Mouse (Mus musculus): ENCODE data around the gene Nrxn1. TPM values are rescaled to one million over a fixed set of nuclear protein-coding genes. Genes with fewer than 3 reads are reported as not detected.

The Nrxn1 gene
- polyA plus RNA-seq, 1 experiment, result 0.05 TPM

DNA sequence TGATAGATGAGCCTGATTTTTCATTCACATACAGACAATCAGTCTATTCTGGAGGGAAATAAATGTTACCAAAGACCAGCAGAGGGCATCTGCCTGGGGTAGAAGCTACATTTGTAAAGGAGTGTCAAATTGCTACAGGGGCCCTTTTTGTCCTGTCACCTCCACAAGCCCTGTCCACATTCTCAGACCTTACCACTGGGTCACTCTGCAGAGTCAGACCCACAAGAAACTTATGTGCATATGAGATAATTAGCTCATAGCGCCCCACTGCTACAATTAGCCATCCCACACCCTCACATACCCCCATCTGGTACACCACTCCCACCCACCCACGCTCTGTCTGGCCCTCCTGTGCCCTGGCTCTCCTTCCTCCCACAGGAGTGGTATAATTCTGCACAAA is 640.1 kb downstream of the Nrxn1 start:
- no peaks in the 10 kb centered on the region for H3K79me2 ChIP-seq (ENCODE audit: control insufficient read depth, insufficient read depth)
- TF ChIP-seq MYOD1 (IDR thresholded peaks at IDR 0.05; ENCODE audit: control insufficient read depth in 1 of 3, insufficient read length in 2 of 3, low read depth in 2 of 3), result no peak
- no peak for TF ChIP-seq E2F4 (IDR thresholded peaks at IDR 0.05; ENCODE audit: insufficient read depth)
- TF ChIP-seq POLR2A (IDR thresholded peaks at IDR 0.05; ENCODE audit: insufficient read length, low read depth), result no peak
- TF ChIP-seq TCF12 (IDR thresholded peaks at IDR 0.05; ENCODE audit: insufficient read depth, poor library complexity, severe bottlenecking), result no peak
- no peak for TF ChIP-seq SRF (IDR thresholded peaks at IDR 0.05; ENCODE audit: control insufficient read depth, insufficient read length, low read depth)
- TF ChIP-seq TCF3 (IDR thresholded peaks at IDR 0.05; ENCODE audit: insufficient read length, low read depth), result no peak
- no peak for TF ChIP-seq CEBPB (IDR thresholded peaks at IDR 0.05; ENCODE audit: insufficient read depth, poor library complexity, severe bottlenecking)
- no peak for TF ChIP-seq REST (IDR thresholded peaks at IDR 0.05; ENCODE audit: insufficient read depth, insufficient read length)
- TF ChIP-seq MAX (IDR thresholded peaks at IDR 0.05; ENCODE audit: low read depth), result no peak
- no peak for TF ChIP-seq USF1 (IDR thresholded peaks at IDR 0.05; ENCODE audit: low read depth)
- TF ChIP-seq MYOG (IDR thresholded peaks at IDR 0.05; ENCODE audit: control insufficient read depth in 1 of 3, insufficient read depth in 1 of 3, insufficient read length in 2 of 3, low read depth in 2 of 3), result no peak
- no peak for TF ChIP-seq POLR2AphosphoS2 (IDR thresholded peaks at IDR 0.05; ENCODE audit: insufficient read length, low read depth)
- no peak overlapping the region for H3K4me3 ChIP-seq
- no peak overlapping the region for H3ac ChIP-seq (ENCODE audit: control insufficient read depth, insufficient read length)
- H3K4me2 ChIP-seq (ENCODE audit: low read depth), result no peak overlapping the region
- peaks cover 15% of the 10 kb centered on the region for H3K27me3 ChIP-seq (ENCODE audit: control insufficient read depth, insufficient read depth, insufficient read length)
- H3K36me3 ChIP-seq (ENCODE audit: control insufficient read depth, insufficient read depth), result no peaks in the 10 kb centered on the region

DNA sequence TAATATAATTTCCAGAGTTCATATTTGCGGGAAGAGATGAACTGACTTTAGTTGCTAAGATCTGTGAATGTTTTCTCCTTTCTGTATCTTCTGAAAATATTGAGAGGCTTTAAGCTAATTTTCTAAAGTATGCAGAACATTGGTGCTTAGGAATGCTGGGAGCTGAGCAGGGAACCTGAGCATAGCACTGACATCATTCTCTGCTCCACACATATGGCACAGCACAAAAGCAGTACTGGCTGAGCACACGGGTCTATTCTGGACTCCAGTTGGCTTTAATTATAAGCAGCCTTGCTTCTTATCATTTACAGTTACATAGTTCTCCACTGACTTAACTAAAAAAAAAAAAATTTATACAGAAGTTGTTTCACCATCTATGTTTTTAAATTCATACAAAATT is 641.5 kb downstream of the Nrxn1 start:
- H3K79me2 ChIP-seq (ENCODE audit: control insufficient read depth, insufficient read depth), result no peaks in the 10 kb centered on the region
- H3K4me2 ChIP-seq (ENCODE audit: low read depth), result no peak overlapping the region
- no peaks in the 10 kb centered on the region for H3K36me3 ChIP-seq (ENCODE audit: control insufficient read depth, insufficient read depth)
- H3ac ChIP-seq (ENCODE audit: control insufficient read depth, insufficient read length), result no peak overlapping the region
- TF ChIP-seq TCF12 (IDR thresholded peaks at IDR 0.05; ENCODE audit: insufficient read depth, poor library complexity, severe bottlenecking) (no peak), USF1 (IDR thresholded peaks at IDR 0.05; ENCODE audit: low read depth) (no peak), MYOD1 (IDR thresholded peaks at IDR 0.05; ENCODE audit: control insufficient read depth in 1 of 3, insufficient read length in 2 of 3, low read depth in 2 of 3) (no peak), E2F4 (IDR thresholded peaks at IDR 0.05; ENCODE audit: insufficient read depth) (no peak), REST (IDR thresholded peaks at IDR 0.05; ENCODE audit: insufficient read depth, insufficient read length) (no peak), CEBPB (IDR thresholded peaks at IDR 0.05; ENCODE audit: insufficient read depth, poor library complexity, severe bottlenecking) (no peak), POLR2AphosphoS2 (IDR thresholded peaks at IDR 0.05; ENCODE audit: insufficient read length, low read depth) (no peak), POLR2A (IDR thresholded peaks at IDR 0.05; ENCODE audit: insufficient read length, low read depth) (no peak), SRF (IDR thresholded peaks at IDR 0.05; ENCODE audit: control insufficient read depth, insufficient read length, low read depth) (no peak), MAX (IDR thresholded peaks at IDR 0.05; ENCODE audit: low read depth) (no peak), MYOG (IDR thresholded peaks at IDR 0.05; ENCODE audit: control insufficient read depth in 1 of 3, insufficient read depth in 1 of 3, insufficient read length in 2 of 3, low read depth in 2 of 3) (no peak), TCF3 (IDR thresholded peaks at IDR 0.05; ENCODE audit: insufficient read length, low read depth) (no peak)
- H3K4me3 ChIP-seq, result no peak overlapping the region
- peaks cover 15% of the 10 kb centered on the region for H3K27me3 ChIP-seq (ENCODE audit: control insufficient read depth, insufficient read depth, insufficient read length)

DNA sequence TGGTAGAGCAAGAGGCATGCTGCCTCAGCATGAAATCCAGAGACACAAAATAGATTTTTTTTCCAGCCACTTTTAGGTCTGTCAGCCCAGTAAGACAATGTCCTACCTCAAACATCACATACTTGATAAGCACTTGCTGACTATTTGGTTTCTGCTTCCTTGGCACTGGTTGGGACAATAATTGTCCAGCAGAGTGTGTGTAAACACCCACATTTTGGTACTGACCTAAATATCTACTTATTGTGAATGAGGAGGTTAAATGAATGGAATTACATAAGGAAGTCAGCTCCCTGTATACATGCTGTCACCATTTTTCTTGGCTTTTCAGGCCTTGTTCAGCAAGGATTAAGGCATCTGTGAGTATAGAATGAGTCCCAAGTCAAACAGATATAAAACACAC is 649.8 kb downstream of the Nrxn1 start:
- Histone ChIP-seq H3K4me3 (no peak overlapping the region), H3K79me2 (ENCODE audit: control insufficient read depth, insufficient read depth) (no peaks in the 10 kb centered on the region), H3K4me2 (ENCODE audit: low read depth) (no peak overlapping the region), H3K36me3 (ENCODE audit: control insufficient read depth, insufficient read depth) (no peaks in the 10 kb centered on the region), H3ac (ENCODE audit: control insufficient read depth, insufficient read length) (no peak overlapping the region), H3K27me3 (ENCODE audit: control insufficient read depth, insufficient read depth, insufficient read length) (no peaks in the 10 kb centered on the region)
- TF ChIP-seq POLR2AphosphoS2 (IDR thresholded peaks at IDR 0.05; ENCODE audit: insufficient read length, low read depth) (no peak), REST (IDR thresholded peaks at IDR 0.05; ENCODE audit: insufficient read depth, insufficient read length) (no peak), USF1 (IDR thresholded peaks at IDR 0.05; ENCODE audit: low read depth) (no peak), MYOD1 (IDR thresholded peaks at IDR 0.05; ENCODE audit: control insufficient read depth in 1 of 3, insufficient read length in 2 of 3, low read depth in 2 of 3) (no peak), SRF (IDR thresholded peaks at IDR 0.05; ENCODE audit: control insufficient read depth, insufficient read length, low read depth) (no peak), POLR2A (IDR thresholded peaks at IDR 0.05; ENCODE audit: insufficient read length, low read depth) (no peak), TCF3 (IDR thresholded peaks at IDR 0.05; ENCODE audit: insufficient read length, low read depth) (no peak), MYOG (IDR thresholded peaks at IDR 0.05; ENCODE audit: control insufficient read depth in 1 of 3, insufficient read depth in 1 of 3, insufficient read length in 2 of 3, low read depth in 2 of 3) (no peak), TCF12 (IDR thresholded peaks at IDR 0.05; ENCODE audit: insufficient read depth, poor library complexity, severe bottlenecking) (no peak), MAX (IDR thresholded peaks at IDR 0.05; ENCODE audit: low read depth) (no peak), CEBPB (IDR thresholded peaks at IDR 0.05; ENCODE audit: insufficient read depth, poor library complexity, severe bottlenecking) (no peak), E2F4 (IDR thresholded peaks at IDR 0.05; ENCODE audit: insufficient read depth) (no peak)

DNA sequence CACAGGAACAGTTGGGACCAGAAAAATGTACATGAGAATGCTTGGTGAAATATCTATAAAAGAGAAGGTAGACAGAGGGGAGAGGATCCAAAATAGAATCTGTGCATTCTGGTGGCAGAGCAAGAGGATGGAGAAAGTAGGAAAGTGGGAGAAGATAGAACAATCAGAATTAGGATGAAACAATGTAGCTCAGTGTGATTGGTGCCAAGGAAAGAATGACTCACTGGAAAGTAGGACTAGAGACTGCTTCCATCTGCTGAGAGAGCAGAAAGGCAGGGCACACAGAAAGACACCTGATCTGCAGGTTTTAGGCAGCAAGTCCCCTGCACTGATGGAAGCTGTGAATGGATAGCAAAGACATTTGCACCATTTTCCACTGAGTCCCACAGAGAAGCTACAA is 657.0 kb downstream of the Nrxn1 start:
- H3ac ChIP-seq (ENCODE audit: control insufficient read depth, insufficient read length), result no peak overlapping the region
- H3K4me2 ChIP-seq (ENCODE audit: low read depth), result no peak overlapping the region
- H3K27me3 ChIP-seq (ENCODE audit: control insufficient read depth, insufficient read depth, insufficient read length), result no peaks in the 10 kb centered on the region
- TF ChIP-seq POLR2A (IDR thresholded peaks at IDR 0.05; ENCODE audit: insufficient read length, low read depth), result no peak
- TF ChIP-seq E2F4 (IDR thresholded peaks at IDR 0.05; ENCODE audit: insufficient read depth), result no peak
- no peak for TF ChIP-seq USF1 (IDR thresholded peaks at IDR 0.05; ENCODE audit: low read depth)
- TF ChIP-seq MYOD1 (IDR thresholded peaks at IDR 0.05; ENCODE audit: control insufficient read depth in 1 of 3, insufficient read length in 2 of 3, low read depth in 2 of 3), result no peak
- TF ChIP-seq SRF (IDR thresholded peaks at IDR 0.05; ENCODE audit: control insufficient read depth, insufficient read length, low read depth), result no peak
- no peak for TF ChIP-seq TCF3 (IDR thresholded peaks at IDR 0.05; ENCODE audit: insufficient read length, low read depth)
- TF ChIP-seq REST (IDR thresholded peaks at IDR 0.05; ENCODE audit: insufficient read depth, insufficient read length), result no peak
- no peak for TF ChIP-seq MYOG (IDR thresholded peaks at IDR 0.05; ENCODE audit: control insufficient read depth in 1 of 3, insufficient read depth in 1 of 3, insufficient read length in 2 of 3, low read depth in 2 of 3)
- TF ChIP-seq POLR2AphosphoS2 (IDR thresholded peaks at IDR 0.05; ENCODE audit: insufficient read length, low read depth), result no peak
- no peak for TF ChIP-seq TCF12 (IDR thresholded peaks at IDR 0.05; ENCODE audit: insufficient read depth, poor library complexity, severe bottlenecking)
- no peak overlapping the region for H3K4me3 ChIP-seq
- no peaks in the 10 kb centered on the region for H3K36me3 ChIP-seq (ENCODE audit: control insufficient read depth, insufficient read depth)
- H3K79me2 ChIP-seq (ENCODE audit: control insufficient read depth, insufficient read depth), result no peaks in the 10 kb centered on the region
